Mouse (Mus musculus): ENCODE data around the gene Dcpp3. TPM values are rescaled to one million over a fixed set of nuclear protein-coding genes. Genes with fewer than 3 reads are reported as not detected.

The Dcpp3 gene
- polyA plus RNA-seq, 1 experiment, result not detected

- no peak overlapping the region for H3K4me3 ChIP-seq (ENCODE audit: insufficient read depth, low read depth, low read length)
- no peak for TF ChIP-seq POLR2A (IDR thresholded peaks at IDR 0.05; ENCODE audit: insufficient read depth, low read depth, low read length)
- no peak for TF ChIP-seq CTCF (IDR thresholded peaks at IDR 0.05; ENCODE audit: insufficient read depth, low read depth, low read length)
- H3K27ac ChIP-seq (ENCODE audit: insufficient read depth, low read depth, low read length), result no peak overlapping the region
- WGBS, result 92% methylated on average over 10 of the region's 10 CpGs
- H3K4me1 ChIP-seq (ENCODE audit: control insufficient read depth, insufficient read depth, low read length), result peaks cover 3% of the 10 kb centered on the region; the same call in 1 of the 2 replicates
Measured at GRCm38 (mm10) chr17:23966658-23967401, 49.6 kb downstream of the Dcpp3 start.

- no peak for TF ChIP-seq CTCF (IDR thresholded peaks at IDR 0.05; ENCODE audit: insufficient read depth, low read depth, low read length)
- TF ChIP-seq POLR2A (IDR thresholded peaks at IDR 0.05; ENCODE audit: insufficient read depth, low read depth, low read length), result no peak
- no peak overlapping the region for H3K27ac ChIP-seq (ENCODE audit: insufficient read depth, low read depth, low read length)
- H3K4me1 ChIP-seq (ENCODE audit: control insufficient read depth, insufficient read depth, low read length), result peaks cover 3% of the 10 kb centered on the region; the same call in 1 of the 2 replicates
- H3K4me3 ChIP-seq (ENCODE audit: insufficient read depth, low read depth, low read length), result no peak overlapping the region
- 55% methylated on average over 2 of the region's 2 CpGs for WGBS
Measured at GRCm38 (mm10) chr17:23968780-23969179, 51.5 kb downstream of the Dcpp3 start.

Other genes starting within 250 kb of the Dcpp3 start
- not detected in 2 replicates for gene Hcfc1r1, start 243.9 kb upstream of the Dcpp3 start, polyA plus RNA-seq (2012; ENCODE audit: insufficient read depth, insufficient read length, low replicate concordance, missing spikeins)
- gene Thoc6, start 243.6 kb upstream of the Dcpp3 start, polyA plus RNA-seq (2012; ENCODE audit: insufficient read depth, insufficient read length, low replicate concordance, missing spikeins), result not detected in 2 replicates
- gene Tnfrsf12a, start 240.0 kb upstream of the Dcpp3 start, polyA plus RNA-seq (2012; ENCODE audit: insufficient read depth, insufficient read length, low replicate concordance, missing spikeins), result not detected in 2 replicates
- not detected in 2 replicates for gene Cldn6, start 238.2 kb upstream of the Dcpp3 start, polyA plus RNA-seq (2012; ENCODE audit: insufficient read depth, insufficient read length, low replicate concordance, missing spikeins)
- gene Cldn9, start 233.4 kb upstream of the Dcpp3 start, polyA plus RNA-seq (2012; ENCODE audit: insufficient read depth, insufficient read length, low replicate concordance, missing spikeins), result not detected in 2 replicates
- gene 1520401A03Rik, start 194.7 kb upstream of the Dcpp3 start, polyA plus RNA-seq (2012; ENCODE audit: insufficient read depth, insufficient read length, low replicate concordance, missing spikeins), result not detected in 2 replicates
- gene Pkmyt1, start 191.1 kb upstream of the Dcpp3 start, polyA plus RNA-seq (2012; ENCODE audit: insufficient read depth, insufficient read length, low replicate concordance, missing spikeins), result not detected in 2 replicates
- not detected in 2 replicates for gene Paqr4, start 176.6 kb upstream of the Dcpp3 start, polyA plus RNA-seq (2012; ENCODE audit: insufficient read depth, insufficient read length, low replicate concordance, missing spikeins)
- gene Kremen2, start 171.6 kb upstream of the Dcpp3 start, polyA plus RNA-seq (2012; ENCODE audit: insufficient read depth, insufficient read length, low replicate concordance, missing spikeins), result not detected in 2 replicates
- gene Flywch1, start 145.9 kb upstream of the Dcpp3 start, polyA plus RNA-seq (2012; ENCODE audit: insufficient read depth, insufficient read length, low replicate concordance, missing spikeins), result not detected in 2 replicates
- gene Flywch2, start 131.4 kb upstream of the Dcpp3 start, polyA plus RNA-seq (2012; ENCODE audit: insufficient read depth, insufficient read length, low replicate concordance, missing spikeins), result not detected in 2 replicates
- gene Srrm2, start 126.9 kb upstream of the Dcpp3 start, polyA plus RNA-seq (2012; ENCODE audit: insufficient read depth, insufficient read length, low replicate concordance, missing spikeins), result 383 and 683 TPM in 2 replicates
- not detected in 2 replicates for gene Elob, start 88.3 kb upstream of the Dcpp3 start, polyA plus RNA-seq (2012; ENCODE audit: insufficient read depth, insufficient read length, low replicate concordance, missing spikeins)
- gene Prss33, start 81.4 kb upstream of the Dcpp3 start, polyA plus RNA-seq (2012; ENCODE audit: insufficient read depth, insufficient read length, low replicate concordance, missing spikeins), result not detected in 2 replicates
- gene Prss32, start 73.6 kb upstream of the Dcpp3 start, polyA plus RNA-seq (2012; ENCODE audit: insufficient read depth, insufficient read length, low replicate concordance, missing spikeins), result not detected in 2 replicates
- gene Prss41, start 73.3 kb upstream of the Dcpp3 start, polyA plus RNA-seq (2012; ENCODE audit: insufficient read depth, insufficient read length, low replicate concordance, missing spikeins), result not detected in 2 replicates
- not detected in 2 replicates for gene Prss21, start 49.4 kb upstream of the Dcpp3 start, polyA plus RNA-seq (2012; ENCODE audit: insufficient read depth, insufficient read length, low replicate concordance, missing spikeins)
- not detected in 2 replicates for gene Dcpp1, start 36.6 kb upstream of the Dcpp3 start, polyA plus RNA-seq (2012; ENCODE audit: insufficient read depth, insufficient read length, low replicate concordance, missing spikeins)
- not detected in 2 replicates for gene Dcpp2, start 36.6 kb upstream of the Dcpp3 start, polyA plus RNA-seq (2012; ENCODE audit: insufficient read depth, insufficient read length, low replicate concordance, missing spikeins)
- not detected in 2 replicates for gene Sbp, start 24.2 kb downstream of the Dcpp3 start, polyA plus RNA-seq (2012; ENCODE audit: insufficient read depth, insufficient read length, low replicate concordance, missing spikeins)
- not detected in 2 replicates for gene Sbpl, start 37.8 kb downstream of the Dcpp3 start, polyA plus RNA-seq (2012; ENCODE audit: insufficient read depth, insufficient read length, low replicate concordance, missing spikeins)
- not detected in 2 replicates for gene Prss30, start 63.1 kb downstream of the Dcpp3 start, polyA plus RNA-seq (2012; ENCODE audit: insufficient read depth, insufficient read length, low replicate concordance, missing spikeins)
- gene Prss22, start 80.6 kb downstream of the Dcpp3 start, polyA plus RNA-seq (2012; ENCODE audit: insufficient read depth, insufficient read length, low replicate concordance, missing spikeins), result not detected in 2 replicates
- not detected in 2 replicates for gene Prss27, start 120.7 kb downstream of the Dcpp3 start, polyA plus RNA-seq (2012; ENCODE audit: insufficient read depth, insufficient read length, low replicate concordance, missing spikeins)
- not detected in 2 replicates for gene Kctd5, start 156.0 kb downstream of the Dcpp3 start, polyA plus RNA-seq (2012; ENCODE audit: insufficient read depth, insufficient read length, low replicate concordance, missing spikeins)
- gene Pdpk1, start 233.5 kb downstream of the Dcpp3 start, polyA plus RNA-seq (2012; ENCODE audit: insufficient read depth, insufficient read length, low replicate concordance, missing spikeins), result not detected in 2 replicates
- gene Amdhd2, start 246.3 kb downstream of the Dcpp3 start, polyA plus RNA-seq (2012; ENCODE audit: insufficient read depth, insufficient read length, low replicate concordance, missing spikeins), result not detected in 2 replicates